Mouse (Mus musculus): ENCODE results near the gene St6galnac3.
"Not testable (repeated sequence)": the region's sequence is repeated elsewhere in the genome, so short reads cannot be mapped to it uniquely, and the experiment has no call there.

The St6galnac3 gene

DNA sequence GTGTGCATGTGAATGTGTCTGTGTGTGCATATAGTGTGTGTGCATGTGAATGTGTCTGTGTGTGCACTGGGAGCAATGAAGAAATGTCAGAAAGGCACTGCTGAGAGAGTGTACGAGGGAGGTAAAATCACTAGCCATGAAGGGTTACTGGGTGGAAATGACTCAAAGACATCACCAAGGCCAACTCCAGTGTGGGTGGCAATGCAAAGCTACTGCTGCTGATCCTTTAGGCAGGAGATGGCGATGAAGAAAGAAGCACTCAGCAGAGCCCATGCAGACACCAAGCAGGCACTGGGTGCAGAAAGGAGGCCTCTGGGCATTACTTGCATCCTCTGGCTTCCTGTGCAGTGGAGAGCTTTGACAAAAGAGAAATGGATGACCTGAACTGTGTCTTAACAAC, 310.8 kb downstream of the St6galnac3 start:
- no peak for DNase-seq (ENCODE audit: low spot score)

DNA sequence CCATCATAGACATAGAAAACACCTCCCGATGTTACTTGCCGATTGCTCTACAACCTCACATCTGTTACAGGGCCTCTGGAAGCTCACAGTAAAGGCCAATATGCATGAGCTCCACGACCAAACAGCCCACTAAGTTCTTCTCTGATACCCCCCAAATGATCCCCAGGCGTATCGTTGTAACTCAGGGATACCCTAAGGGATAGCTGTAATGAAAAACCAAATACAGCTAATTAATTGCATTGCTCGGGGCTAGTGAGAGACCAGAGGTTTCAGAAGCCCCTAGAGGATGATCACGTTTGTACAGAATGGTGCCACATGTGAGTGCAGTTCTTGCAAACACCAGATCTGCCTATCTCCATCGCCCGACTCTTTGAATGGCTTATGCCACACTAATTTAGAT, 315.7 kb downstream of the St6galnac3 start:
- no peak for DNase-seq (ENCODE audit: low spot score)

DNA sequence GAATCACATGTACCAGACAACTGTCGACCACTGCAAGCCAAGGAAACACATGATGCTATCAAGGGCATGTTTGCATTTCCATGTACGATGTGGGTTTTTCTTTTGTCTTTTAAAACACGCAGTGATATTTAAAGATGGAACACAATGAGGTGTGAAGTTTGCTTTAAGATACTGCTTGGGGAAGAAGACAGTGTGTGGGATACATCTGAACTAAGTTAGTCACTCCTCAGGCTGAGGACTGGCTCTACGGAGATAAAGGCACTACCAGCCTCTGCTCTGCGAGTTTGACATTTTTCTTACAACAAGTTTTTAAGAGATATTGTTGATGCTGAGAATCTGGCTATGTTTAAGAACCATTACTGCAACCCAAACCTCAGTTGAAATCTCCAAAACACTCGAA, 316.6 kb downstream of the St6galnac3 start:
- DNase-seq (ENCODE audit: low spot score) = no peak

DNA sequence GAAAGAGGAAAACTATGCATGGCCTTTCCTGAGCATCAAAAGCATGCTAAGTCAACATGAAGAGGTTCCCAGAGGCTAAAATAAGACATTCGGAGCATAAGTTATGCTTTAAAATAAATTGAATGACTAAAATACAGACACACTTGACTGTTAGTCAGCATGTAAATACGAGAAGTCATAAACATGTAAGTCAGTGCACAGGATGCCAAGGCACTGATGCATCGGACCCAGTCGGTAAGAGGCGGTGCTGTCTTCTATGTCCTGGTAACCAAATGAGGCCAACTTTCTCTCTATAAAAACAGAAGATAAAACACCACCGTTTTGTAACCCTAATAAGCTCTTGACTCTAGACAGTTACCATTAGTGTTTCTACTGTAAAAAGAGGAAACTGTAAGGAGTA, 317.3 kb downstream of the St6galnac3 start:
- no peak for DNase-seq (ENCODE audit: low spot score)

DNA sequence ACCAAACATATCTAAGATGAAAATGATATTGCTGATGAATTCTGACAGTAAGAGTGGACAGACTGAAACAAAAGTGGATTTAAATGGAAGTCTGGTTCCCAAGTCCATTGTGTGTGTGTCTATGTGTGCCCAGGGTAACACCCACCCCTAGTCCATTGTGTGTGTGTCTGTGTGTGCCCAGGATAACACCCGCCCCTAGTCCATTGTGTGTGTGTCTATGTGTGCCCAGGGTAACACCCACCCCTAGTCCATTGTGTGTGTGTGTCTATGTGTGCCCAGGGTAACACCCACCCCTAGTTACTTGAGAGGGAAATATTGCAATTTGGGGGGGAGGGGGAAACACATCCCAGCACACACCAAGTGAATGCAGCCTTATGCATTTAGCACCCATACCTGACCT, 318.1 kb downstream of the St6galnac3 start:
- DNase-seq (ENCODE audit: low spot score) = no peak

DNA sequence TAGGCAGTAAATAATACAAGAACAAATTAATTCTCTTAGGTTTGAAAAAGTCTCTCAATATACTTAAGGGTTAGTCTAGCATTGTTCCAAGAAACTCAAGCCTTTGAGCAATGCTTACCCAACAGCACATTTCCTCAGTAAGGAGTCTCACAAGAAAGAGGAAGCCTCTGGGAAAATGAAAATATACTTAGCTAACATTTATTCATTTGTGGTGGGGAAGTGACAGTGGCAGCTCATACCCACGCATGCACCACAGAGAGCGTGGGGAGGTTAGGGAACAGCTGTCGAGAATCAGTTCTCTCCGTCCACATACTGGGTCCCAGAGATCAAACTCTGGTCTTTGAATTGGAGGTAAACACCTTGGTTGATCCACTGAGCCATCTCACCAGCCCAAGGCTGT, 318.8 kb downstream of the St6galnac3 start:
- DNase-seq (ENCODE audit: low spot score) = no peak

DNA sequence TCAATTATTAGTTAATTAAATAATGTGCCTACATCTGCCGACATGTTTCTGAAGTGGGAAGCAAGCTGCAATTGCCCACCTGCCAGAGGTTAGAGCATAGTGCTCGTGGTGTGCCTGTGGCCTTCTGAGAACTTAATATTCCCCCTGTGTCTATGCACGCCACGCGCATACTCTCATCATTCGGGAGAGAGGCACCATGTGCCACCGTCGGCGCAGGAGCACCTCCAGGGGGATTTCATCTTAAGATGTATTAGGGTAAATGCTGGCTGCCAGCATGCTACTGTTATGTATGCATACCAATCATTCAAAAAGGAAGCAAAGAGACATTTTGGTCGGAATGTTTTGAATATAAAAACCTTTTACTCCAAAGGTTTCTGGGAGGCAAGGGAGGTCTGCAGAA, 319.3 kb downstream of the St6galnac3 start:
- no peak for DNase-seq (ENCODE audit: low spot score)

DNA sequence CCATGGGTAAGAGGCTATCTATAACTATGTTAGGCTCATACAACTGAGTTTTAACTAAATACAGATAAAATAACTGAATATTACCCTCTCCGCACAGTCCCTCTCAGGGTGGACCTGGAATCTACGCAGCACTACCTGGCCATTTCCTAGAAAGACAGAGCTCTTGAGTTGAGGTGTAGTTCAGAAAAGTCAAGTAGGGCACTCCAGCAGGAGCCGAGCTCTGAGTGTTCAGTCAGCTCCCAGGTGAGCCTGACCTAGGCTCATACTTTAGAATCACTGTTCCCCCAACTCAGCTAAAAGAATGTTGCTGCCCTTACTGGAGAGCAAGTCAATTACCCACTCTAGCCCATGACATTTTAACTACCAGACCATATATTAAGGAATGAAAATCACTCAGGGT, 324.7 kb downstream of the St6galnac3 start:
- DNase-seq (ENCODE audit: low spot score) = no peak

DNA sequence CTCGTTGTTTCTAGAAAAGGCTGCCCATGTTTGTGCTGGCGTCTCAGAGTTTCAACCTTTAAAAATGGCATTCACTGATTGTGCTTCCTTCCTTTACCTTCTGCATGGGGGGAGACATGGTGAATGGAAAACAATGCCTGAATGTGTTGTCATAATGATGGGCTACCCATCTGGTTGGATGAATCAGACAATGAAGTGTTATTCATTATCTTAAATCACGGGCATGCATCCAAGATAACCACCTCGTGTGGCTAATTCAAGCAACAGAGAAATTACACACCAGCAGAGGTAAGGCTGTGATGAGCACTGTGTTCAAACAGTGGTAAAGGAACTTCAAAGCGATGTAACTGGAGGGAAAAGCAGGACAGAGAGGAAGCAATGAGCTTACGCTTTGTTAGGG, 325.4 kb downstream of the St6galnac3 start:
- peak; percentile 53 for DNase-seq (ENCODE audit: low spot score)

DNA sequence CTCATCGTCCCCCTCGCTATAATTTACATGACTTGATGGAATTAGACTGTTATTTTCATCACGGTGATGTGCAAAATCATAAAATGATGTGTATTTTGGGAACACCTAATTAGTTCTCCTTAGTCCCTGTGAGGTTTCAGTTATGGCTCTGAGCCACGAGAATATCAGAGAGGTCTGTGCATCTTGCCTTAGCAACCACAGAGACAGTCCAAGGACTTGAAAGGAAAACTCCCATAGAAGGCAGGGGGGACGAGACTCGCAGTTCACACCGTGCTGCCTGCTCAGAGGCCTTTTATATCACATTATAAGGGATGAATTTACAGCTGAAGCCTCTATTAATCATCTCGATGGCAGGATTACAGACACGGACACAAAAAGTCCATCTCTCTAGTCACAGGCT, 327.2 kb downstream of the St6galnac3 start:
- DNase-seq (ENCODE audit: low spot score) = no peak

DNA sequence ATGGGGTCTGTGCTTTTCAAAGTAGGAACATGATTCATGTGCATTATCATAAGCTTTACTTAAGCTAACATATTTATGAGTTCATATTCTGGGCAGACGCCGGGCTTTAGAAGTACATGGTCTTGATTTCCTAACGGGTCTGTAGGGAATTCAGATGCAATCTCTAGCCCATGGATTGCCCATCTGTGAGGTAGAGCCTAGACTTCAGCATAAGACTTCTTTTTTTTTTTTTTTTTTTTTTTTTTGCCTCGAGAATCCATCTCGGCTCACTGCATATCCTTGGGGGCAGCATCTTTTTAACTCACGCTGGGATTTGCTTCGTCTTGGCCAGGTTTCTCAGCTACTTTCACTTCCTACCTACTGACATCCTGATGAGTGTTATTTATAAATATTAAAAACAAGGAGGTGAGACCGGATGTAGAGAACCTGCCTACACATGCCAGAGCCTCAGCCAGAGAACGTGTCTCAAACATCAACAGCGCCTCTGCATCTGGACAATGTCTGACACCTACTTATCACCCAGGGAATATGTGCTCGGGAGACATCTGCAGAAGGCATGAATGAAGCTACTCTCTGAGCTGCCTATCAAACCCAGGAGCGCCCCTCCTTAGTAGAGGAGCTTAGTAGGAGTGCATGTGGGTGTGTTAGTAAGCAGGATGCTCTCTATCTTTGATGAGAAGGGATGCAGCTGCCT, 328.5 kb downstream of the St6galnac3 start:
- peak; percentile 66 for DNase-seq (ENCODE audit: low spot score)

DNA sequence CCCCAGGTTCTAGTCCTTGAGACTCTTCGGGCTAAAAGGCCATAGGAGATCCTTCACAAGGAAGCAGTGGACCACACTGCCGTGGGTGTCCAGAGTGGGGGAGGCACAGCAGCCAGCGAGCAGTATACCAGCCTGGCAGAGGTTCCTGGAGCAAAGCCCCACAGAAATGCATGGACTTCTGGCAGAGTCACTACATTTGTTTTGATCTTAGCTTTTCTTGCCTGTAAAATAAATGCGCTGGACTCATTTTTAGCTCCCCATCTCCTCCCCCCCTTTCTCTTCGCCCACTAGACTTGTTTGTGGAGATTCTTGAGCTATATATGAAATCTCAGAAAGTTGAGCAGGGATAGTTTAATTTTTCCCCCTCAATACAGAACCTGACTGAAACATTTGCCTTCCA, 329.6 kb downstream of the St6galnac3 start:
- no peak for DNase-seq (ENCODE audit: low spot score)

DNA sequence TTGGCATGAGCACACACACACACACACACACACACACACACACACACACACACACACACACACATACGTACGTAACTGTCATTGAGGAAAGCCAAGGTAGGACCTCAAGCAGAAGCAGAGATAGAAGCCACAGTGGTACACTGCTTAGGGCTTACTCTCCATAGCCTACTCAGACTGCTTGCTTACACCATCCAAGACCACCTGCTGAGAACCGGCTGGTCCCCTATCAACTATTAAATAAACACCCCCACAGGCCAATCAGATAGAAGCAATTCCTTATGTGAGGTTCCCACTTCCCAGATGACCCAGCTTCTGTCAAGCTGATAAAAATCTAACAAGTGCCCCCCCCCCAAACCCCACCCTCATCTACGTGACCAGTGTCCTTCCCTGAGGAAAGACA, 330.2 kb downstream of the St6galnac3 start:
- no peak for DNase-seq (ENCODE audit: low spot score)

DNA sequence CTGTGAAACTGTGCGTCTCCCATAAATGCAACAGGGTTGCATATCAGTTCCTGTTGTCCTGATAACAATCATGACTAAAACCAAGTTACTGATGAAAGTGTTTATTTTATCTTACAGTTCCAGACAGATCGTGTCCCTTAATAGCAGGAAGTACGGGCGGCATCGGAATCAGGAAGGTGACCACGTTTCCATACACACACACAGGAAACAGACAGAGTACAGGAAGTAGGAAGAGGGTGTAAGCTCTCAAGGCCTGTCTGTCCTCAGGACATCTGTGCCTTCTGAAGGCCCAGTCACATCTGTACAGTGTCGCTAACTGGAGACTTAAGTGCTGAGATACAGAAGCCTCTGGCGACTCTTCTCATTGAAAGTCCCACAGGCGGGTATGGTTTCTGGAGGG, 330.8 kb downstream of the St6galnac3 start:
- no peak for DNase-seq (ENCODE audit: low spot score)

DNA sequence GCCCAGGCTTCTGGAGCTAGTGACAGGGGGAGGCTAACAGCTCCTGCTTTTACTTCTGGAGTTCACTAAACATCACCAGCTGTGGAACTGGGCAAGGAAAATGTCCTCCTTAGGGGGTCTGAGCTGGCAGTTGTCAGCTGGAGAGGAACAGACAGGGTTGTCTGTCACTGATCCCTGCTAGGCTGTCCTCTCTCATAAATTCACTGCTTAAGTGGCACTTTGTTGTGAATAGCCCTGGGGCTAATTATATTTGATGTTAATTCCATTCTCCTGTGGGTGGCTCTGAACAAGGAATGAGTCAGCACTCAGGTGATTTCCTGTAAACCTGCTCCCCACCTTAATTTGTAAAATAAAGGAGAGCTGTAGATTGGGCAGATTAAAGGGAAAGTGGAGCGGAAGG, 333.5 kb downstream of the St6galnac3 start:
- DNase-seq (ENCODE audit: low spot score) = peak; percentile 41

DNA sequence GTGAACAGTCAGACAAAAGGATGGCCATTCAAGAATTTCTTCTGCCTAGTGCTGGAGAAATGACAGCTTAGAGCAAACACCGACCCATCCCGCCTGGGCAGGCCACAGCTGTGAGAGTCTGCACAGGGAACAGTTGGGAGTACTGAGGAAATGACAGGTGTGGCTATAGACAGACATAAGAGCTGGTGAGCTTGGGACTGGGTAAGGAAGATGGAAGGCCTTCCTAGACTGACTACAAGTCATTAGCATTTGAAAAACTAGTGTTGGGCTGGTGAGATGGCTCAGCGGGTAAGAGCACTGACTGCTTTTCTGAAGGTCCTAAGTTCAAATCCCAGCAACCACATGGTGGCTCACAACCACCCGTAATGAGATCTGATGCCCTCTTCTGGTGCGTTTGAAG, 340.3 kb downstream of the St6galnac3 start:
- not testable (repeated sequence) for DNase-seq (ENCODE audit: low spot score)

DNA sequence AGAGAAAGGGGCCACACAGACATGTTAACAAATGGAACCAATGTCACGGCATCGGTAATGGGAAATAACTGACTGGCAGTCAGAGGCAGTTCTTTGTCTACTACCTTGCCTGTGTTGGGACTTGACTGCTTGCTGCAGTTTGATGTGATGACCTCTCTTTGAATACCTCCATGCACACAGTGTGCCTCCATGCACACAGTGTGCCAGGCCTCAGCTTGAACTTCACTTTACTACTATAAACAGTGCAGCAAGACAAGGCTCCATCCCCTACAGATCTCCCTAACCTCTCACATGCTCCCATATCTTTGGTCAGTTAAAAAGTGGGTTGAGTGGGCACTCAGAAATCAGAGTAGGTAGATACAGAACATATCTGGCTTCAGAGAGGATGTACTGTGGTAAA, 341.3 kb downstream of the St6galnac3 start:
- no peak for DNase-seq (ENCODE audit: low spot score)

DNA sequence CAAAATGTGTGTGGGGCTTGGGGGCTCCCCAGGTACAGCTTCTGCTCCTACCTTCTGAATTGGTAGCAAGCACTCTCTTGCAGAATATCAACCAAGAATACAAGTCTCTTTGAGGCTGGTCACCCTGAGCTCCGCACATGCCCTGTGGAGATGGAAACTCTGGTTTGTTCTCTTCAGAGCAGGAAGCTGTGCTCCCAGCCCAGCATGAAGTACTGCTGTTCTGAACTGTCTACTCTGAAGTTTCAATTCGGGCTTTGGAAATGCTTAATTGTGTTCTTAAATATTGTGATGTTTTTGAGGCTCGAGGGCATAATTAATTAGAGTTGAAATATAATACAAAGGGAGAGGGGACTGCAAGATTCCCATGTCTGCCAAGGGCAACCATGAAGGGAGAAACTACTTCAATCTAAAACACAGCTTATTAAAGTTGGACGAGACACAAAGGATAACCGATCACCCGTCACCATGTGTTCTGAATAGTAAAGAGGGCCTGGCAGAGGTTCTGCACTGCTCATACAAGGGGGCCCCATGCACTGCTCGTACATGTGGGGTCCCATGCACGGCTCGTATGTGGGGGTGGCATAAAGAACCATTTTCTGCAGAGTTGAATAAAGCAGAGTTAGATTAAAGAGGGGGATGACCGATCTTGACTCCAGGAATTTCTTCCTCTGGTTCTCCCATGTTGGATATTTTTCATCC, 359.8 kb downstream of the St6galnac3 start:
- DNase-seq (ENCODE audit: low spot score) = no peak

DNA sequence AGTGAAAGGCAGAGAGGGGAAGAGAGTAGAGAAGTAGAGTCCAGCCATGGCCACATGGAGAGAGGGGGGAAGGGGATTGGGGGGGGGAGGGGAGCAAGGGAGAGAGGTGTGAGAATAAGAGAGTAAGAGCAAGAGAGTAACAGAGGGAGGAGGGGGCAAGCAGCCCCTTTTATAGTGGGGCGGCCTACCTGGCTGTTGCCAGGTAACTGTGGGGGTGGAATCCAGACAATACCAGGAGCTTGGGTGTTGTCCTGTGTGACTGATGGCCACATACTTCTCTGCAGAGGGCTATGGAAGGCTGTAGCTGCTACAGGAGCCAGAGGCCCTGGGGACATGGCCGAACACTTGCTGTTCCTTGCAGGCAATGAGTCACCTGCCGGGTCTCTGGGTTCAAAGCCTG, 360.6 kb downstream of the St6galnac3 start:
- no peak for DNase-seq (ENCODE audit: low spot score)

DNA sequence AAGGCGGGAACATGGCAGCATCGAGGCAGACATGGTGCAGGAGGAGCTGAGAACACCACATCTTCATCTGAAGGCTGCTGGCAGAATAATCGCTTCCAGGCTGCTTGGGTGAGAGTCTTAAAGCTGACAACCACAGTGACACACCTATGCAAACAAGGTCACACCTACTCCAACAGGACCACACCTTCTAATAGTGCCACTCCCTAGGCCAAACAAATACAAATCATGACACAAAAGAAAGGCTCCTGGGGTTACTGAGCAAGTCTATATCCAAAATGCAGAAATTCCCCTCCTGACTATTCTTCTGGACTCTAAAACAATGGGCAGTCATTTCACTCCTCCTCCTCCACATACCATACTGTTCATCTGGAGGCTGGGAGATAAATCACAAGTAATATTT, 365.0 kb downstream of the St6galnac3 start:
- no peak for DNase-seq (ENCODE audit: low spot score)

DNA sequence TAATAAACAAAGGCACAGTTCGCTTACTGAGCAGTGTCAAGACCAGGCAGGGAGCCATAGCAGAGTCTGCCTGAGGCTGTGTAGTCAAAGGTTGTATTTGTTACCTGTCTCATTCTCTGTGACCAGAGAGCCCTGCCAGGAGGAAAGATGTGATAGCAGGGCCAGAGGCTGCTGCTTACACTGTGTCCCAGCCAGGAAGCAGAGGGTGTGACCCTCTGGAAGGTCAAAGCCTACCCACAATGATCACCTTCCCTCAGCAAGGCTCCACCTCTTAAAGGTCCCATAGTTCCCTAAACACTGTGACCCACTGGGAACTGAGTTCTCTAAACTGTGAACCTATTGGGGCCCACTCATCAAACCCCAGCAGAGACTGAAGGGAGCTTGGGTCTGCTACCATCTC, 368.9 kb downstream of the St6galnac3 start:
- no peak for DNase-seq (ENCODE audit: low spot score)

DNA sequence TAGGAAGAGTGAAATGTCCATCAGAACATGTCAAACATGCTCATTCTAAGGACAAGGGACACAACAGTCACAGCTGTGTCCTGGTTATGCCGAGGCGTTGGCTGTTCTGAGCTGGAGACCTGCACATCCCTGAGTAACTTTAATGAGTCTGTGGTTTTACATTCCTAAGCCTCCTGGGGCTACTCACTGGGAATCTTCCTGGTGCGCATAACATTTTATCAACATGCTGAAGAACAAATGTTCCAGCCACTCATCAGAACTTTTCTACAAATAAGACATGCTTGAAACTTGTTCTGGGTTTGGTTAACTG, 370.0 kb downstream of the St6galnac3 start:
- no peak for DNase-seq (ENCODE audit: low spot score)

DNA sequence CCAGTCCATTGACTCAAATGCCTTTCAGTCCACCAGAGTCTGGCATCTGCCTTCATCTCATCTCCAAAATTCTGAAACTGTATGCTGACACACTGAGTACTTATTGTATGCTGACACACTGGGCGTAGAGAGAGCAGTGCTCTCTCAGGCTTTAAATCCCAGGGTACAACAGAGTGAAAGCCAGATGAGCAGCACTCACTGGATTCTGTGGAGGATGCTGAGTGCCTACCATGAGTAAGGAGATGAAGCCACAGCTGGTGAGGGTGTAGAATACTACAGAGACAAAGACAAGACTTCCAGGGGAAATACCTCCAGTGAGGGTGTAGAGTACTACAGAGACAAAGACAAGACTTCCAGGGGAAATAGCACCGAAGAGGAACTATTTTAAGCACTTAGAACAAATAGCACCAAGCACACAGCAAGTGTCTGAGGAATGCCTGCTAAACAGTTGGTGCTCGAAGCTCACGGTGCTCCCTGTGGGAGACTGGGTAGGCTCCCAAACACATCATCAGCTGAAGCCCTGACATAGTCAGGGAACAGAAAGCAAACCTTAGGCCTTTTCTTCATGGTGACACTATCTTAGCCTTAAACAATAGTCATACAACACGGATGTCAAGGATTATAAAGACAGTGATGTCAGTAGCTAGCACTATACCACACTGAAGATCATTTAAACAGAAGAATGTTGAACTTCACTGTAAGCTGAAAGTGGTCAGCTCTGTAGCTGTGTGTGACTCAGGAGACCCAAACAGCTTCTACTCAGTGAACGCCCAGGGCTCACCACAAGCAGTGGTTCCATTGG, 370.6 kb downstream of the St6galnac3 start:
- no peak for DNase-seq (ENCODE audit: low spot score)

Data from MN1 (cell line).